Mouse (Mus musculus): Measurements from ENCODE around the gene Asb17. TPM values are rescaled to one million over a fixed set of nuclear protein-coding genes. Genes with fewer than 3 reads are reported as not detected.

The Asb17 gene
- polyA plus RNA-seq, 1 experiment from 2014 or later, result not detected

DNA sequence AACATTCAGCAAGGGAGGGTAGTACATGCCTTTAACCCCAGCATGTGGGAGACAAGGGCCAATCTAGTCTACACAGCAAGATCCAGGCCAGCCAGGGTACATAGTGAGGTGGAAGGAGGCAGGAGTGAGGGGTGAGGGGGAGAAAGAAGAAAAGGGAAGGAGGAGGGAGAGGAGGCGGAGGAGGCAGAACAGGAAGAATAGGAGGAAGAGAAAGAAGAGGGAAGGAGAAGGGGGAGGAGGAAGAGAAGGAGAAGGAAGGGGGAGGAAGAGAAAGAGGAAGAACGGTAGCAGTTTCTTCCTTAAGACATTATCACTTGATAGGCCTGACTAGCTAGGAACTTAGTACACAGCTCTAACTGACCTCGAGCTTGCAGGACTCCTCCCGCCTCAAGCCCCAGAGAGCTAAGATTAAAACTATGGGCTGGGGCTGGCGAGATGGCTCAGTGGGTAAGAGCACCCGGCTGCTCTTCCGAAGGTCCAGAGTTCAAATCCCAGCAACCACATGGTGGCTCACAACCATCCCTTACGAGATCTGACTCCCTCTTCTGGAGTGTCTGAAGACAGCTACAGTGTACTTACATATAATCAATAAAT is 45.3 kb downstream of the Asb17 start:
- Histone ChIP-seq H3K79me2 (ENCODE audit: inconsistent target) (no peaks in the 10 kb centered on the region), H3K27ac (no peak overlapping the region), H3K36me3 (ENCODE audit: inconsistent target) (no peaks in the 10 kb centered on the region), H3K4me3 (ENCODE audit: inconsistent target) (no peak overlapping the region)
- WGBS (ENCODE audit: missing documents), result 44% methylated on average over 5 of the region's 8 CpGs

DNA sequence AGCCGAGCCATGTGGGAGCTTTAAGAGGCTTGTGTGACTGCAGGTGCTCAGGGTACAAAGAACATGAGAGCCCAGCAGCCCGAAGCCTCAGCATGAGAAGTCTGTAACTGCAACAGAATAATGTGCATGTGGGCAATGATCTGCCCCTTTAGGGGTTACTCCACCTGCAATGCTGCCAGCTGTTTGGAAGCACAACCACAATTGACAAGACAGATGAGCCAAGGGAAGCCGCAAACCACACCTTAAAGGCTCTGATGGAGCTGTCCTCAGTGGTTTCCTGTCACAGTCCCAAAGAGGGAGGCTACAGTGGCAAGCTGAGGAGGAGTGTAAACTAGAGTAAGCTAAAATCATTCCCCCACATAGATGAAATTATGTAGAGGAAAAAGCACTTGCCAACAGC is 51.4 kb downstream of the Asb17 start:
- H3K36me3 ChIP-seq (ENCODE audit: inconsistent target), result no peaks in the 10 kb centered on the region
- WGBS (ENCODE audit: missing documents), result 28% methylated on average over 3 of the region's 3 CpGs
- H3K4me3 ChIP-seq (ENCODE audit: inconsistent target), result no peak overlapping the region
- H3K27ac ChIP-seq, result no peak overlapping the region
- no peaks in the 10 kb centered on the region for H3K79me2 ChIP-seq (ENCODE audit: inconsistent target)

DNA sequence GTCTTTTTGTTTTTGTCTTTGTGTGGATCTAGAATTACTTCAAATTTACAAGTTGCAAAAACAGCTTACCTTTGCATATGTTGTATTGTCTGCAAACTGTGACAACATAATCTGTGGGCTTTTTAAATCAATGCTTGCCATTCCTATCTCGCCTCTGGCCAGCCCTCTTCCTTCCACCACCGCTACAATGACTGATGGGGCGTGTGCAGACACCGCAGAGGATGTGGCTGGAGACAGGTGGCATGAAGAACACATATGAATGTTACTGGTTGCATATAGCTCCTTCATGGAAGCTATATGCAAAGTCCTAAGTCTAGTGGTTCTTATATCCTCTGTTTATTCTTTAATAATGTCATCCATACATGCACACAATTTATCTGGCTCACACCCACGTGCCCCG is 53.2 kb downstream of the Asb17 start:
- Histone ChIP-seq H3K36me3 (ENCODE audit: inconsistent target) (no peaks in the 10 kb centered on the region), H3K27ac (no peak overlapping the region), H3K79me2 (ENCODE audit: inconsistent target) (no peaks in the 10 kb centered on the region), H3K4me3 (ENCODE audit: inconsistent target) (no peak overlapping the region)
- 20% methylated on average over 4 of the region's 6 CpGs for WGBS (ENCODE audit: missing documents)

DNA sequence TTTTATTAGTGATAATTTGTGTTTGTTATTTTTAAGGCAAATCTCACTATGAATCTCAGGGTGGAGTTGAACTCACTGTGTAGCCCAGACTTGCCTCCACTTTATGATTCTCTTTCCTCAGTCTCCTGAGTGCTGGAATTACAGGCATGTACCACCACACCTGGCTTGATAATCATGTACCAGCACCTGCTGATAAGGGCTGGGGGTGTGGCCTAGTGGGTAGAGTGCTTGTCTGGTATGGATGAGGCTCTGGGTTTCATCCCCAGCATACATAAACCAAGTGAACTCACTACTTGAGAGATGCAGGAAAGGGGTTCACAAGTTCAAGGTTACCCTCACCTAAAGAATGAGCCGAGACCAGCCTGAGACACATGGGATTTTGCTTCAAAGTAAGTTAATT is 57.9 kb downstream of the Asb17 start:
- H3K4me3 ChIP-seq (ENCODE audit: inconsistent target), result no peak overlapping the region
- H3K36me3 ChIP-seq (ENCODE audit: inconsistent target), result peaks cover 18% of the 10 kb centered on the region
- H3K27ac ChIP-seq, result no peak overlapping the region
- 100% methylated on average over 1 of the region's 1 CpGs for WGBS (ENCODE audit: missing documents)
- H3K79me2 ChIP-seq (ENCODE audit: inconsistent target), result no peaks in the 10 kb centered on the region

DNA sequence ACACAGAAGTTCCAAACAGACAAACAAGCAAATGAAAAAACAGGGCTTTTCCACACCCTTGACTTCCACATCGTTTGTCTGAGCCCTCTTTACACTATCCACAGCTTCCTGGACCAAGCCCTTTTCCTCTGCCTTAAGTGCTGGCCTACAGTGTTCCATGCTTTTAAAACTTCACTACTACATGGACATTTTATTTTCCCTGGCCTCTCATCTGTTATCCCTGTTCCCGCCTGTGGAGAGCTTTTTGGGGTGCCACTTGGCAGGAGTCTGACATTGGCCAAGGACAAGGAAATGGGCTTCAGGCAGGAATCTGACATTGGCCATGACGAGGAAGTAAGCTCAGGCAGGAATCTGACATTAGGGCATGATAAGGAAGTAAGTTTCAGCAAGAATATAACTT is 58.6 kb downstream of the Asb17 start:
- WGBS (ENCODE audit: missing documents), result 52% methylated on average over 3 of the region's 3 CpGs
- Histone ChIP-seq H3K79me2 (ENCODE audit: inconsistent target) (0 out of 2 replicates have a peak, but pooled peaks cover 2% of the 10 kb centered on the region), H3K36me3 (ENCODE audit: inconsistent target) (peaks cover 25% of the 10 kb centered on the region), H3K27ac (no peak overlapping the region), H3K4me3 (ENCODE audit: inconsistent target) (no peak overlapping the region)

DNA sequence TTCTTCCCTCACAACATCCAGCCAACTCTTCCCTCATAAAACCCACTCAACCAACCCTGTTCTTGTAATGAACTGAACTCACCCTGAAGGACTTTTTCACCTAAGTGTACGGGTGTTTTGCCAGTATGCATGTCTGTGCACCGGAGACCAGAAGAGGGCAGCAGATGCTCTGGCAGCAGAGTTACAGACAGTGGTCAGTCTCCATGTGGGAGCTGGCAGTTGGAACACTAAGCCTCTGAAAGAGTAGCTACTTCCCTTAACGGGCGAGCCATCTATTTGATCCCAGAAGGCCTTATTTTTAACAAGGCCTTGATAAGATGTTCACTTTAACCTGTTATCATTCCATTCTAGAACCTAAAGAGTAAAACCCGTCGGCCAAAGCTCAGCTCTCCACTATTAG is 60.6 kb downstream of the Asb17 start:
- no peak overlapping the region for H3K4me3 ChIP-seq (ENCODE audit: inconsistent target)
- H3K27ac ChIP-seq, result no peak overlapping the region
- 74% methylated on average over 6 of the region's 6 CpGs for WGBS (ENCODE audit: missing documents)
- peaks cover 22% of the 10 kb centered on the region for H3K79me2 ChIP-seq (ENCODE audit: inconsistent target)
- peaks cover 45% of the 10 kb centered on the region for H3K36me3 ChIP-seq (ENCODE audit: inconsistent target)

Other genes with a start within 250 kb of the Asb17 start
- 0.04 to 0.07 TPM in 2 of 3 replicates, not detected in the other for gene St6galnac3, start 119.0 kb upstream of the Asb17 start, polyA plus RNA-seq (2018)
- gene Msh4, start 61.9 kb downstream of the Asb17 start, polyA plus RNA-seq (2018), result not detected in 3 replicates
- gene Rabggtb, start 68.8 kb downstream of the Asb17 start, polyA plus RNA-seq (2018), result 43.2 to 56.8 TPM (median 47.0 TPM) in 3 replicates
- gene Acadm, start 100.4 kb downstream of the Asb17 start, polyA plus RNA-seq (2018), result 59.8 to 139 TPM (median 60.2 TPM) in 3 replicates
- gene Slc44a5, start 129.2 kb downstream of the Asb17 start, polyA plus RNA-seq (2018), result not detected in 3 replicates

Measured in macrophage (primary cell).